Mouse (Mus musculus): Measurements from ENCODE around the gene Vps4b. TPM values are rescaled to one million over a fixed set of nuclear protein-coding genes. Genes with fewer than 3 reads are reported as not detected.

Vps4b gene
- polyA plus RNA-seq, 1 experiment from 2014 or later: 76.7 TPM

Other genes starting within 250 kb of the Vps4b start
- 10.4 and 11.5 TPM in 2 replicates for gene Bcl2, start 82.5 kb downstream of the Vps4b start, polyA plus RNA-seq (2016; fragmentation: Nextera tagmentation; extraction: Ambion mirVana)
- 8.3 and 8.7 TPM in 2 replicates for gene Kdsr, start 37.0 kb downstream of the Vps4b start, polyA plus RNA-seq (2016; fragmentation: Nextera tagmentation; extraction: Ambion mirVana)
- gene Serpinb5, start 64.4 kb upstream of the Vps4b start, polyA plus RNA-seq (2016; fragmentation: Nextera tagmentation; extraction: Ambion mirVana): not detected in 2 replicates
- not detected in 2 replicates for gene Serpinb12, start 137.7 kb upstream of the Vps4b start, polyA plus RNA-seq (2016; fragmentation: Nextera tagmentation; extraction: Ambion mirVana)
- gene Serpinb13, start 184.3 kb upstream of the Vps4b start, polyA plus RNA-seq (2016; fragmentation: Nextera tagmentation; extraction: Ambion mirVana): not detected in 2 replicates